Mouse (Mus musculus) right cerebral cortex, postnatal 14 days (tissue): ENCODE results near the gene Zfp617.
"Not testable (repeated sequence)": the region's sequence is repeated elsewhere in the genome, so short reads cannot be mapped to it uniquely, and the experiment has no call there.

Experiments
- DNase-seq: peaks from one replicate; pipeline ENCODE4 v3.0.0; 2022

Zfp617 gene

DNA sequence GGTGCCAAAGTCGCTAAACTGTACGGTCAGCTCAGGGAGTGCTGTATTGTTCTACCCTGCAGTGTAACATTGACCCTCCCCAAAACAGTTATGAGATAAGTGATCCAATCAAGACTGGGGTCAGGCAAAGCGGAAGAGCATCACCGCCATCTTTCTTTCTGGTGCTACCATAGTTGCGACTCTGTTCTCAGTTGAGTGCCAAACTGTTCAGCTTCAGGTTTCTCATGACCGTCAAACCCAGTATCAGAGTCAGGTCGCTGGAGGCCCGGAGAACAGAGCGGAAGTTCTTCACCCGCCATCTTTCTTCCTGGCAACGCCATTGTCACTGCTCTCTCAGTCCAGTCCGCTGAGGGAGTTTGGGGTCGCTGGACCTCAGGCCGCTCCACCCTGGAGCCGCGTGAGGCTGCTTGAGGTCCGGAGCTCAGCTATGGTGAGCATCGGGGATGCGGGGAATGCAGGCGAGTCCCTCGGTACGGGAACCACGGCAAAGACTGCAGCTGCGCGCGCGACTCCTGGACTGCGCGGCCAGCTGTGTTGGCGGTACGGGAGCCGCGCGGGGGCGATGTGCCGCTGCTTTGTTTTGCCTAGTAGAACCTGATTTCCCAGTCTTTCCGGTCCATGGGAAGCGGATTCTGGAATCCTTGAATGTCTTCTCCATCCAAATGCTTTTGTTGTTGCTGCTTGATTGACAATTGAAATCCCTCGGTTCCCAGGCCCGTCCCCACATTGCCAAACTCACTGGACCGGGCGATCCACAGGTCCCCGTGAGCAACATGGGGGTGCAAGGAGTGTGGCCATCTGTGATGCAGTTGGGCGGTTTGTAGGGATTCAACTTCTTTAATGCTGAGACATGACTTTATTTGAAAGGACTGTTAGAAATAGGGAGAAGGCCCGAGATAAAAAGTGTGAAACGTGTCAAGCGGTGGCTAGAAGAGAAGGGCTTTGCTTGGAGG lies at the start of gene Zfp617, which contains the start of gene Zfp882:
Gene Zfp617 (plus strand): TSS at position 327 of the 953 bp plus-strand sequence.
Gene Zfp882 (plus strand): TSS at position 300 of the 953 bp plus-strand sequence.
- peak; percentile 78 for DNase-seq

DNA sequence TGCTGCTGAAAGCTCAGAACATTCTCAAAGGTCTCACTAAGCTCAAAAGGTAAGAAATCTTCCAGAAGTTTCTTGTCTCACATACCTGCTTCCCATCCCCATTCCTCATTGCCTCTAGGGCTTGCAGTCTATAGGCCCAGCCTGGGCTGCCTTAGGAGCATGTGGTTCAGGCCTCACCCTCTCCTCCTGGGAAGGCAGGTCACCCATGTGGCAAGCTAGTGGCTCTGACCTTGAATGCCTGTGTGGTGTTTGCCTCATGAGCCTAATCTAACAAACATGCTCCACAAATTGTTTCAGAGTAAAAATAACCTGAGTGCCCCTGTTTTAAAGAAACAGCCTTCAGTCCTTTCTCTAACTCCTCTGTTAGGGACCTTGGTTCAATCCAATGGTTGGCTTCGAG lies 46.9 kb upstream of the Zfp617 start:
- not testable (repeated sequence) for DNase-seq

DNA sequence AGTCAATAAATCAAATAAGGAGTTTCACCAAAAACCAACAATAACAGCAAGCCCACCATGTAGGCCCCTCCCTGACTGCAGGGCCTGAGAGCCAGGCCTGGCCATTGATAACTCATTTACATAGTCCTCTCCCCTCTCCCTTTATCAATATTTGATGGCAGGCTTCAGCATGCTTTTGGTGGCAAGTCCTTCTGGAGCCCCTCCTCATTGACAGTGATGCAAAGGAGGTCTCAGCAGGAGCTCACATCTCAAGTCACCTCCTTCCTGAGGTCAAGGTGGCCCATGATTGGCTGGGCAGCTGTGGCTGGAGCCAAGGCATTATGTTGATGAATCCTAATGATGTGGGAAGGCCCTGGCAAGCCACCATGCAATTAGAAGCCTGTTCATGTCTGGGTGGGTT lies 46.4 kb upstream of the Zfp617 start:
- not testable (repeated sequence) for DNase-seq

DNA sequence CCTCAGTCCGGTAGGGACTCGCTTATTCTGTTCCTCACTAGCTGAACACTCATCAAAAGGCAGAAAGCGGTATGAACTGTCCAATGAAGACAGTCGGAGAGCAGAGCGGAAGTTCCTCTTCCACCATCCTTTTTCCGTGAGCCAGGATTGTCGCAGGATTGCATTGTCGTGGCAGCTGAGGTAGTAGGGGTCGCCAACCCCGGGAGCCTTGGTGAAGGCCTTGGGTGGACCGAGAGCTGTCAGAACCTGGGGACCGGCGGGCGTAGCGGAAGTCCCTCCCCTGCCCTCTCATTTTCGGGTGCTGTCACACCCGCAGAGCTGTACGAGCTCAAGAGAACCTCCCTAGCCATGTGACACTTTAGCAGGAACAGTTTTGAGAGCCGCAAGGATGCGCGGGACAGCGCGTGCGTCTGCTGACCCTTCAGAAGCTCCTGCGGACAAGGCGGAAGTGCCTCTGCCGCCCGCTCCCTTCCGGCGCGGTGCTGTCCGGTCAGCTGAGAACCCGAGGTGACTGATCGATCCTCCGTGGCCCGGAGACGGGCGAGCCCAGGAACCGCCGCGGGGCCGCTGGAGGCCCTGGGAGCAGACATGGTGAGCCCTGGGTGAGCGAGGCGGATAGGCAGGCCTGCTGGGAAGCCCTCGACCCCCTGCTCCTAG lies 26.7 kb upstream of the Zfp617 start, which contains the start of gene Zfp709:
Gene Zfp709 (plus strand): TSS at position 402 of the 657 bp plus-strand sequence.
- DNase-seq, result peak; percentile 58

GRCm38 (mm10) chr8:71900666-71901065 lies 7.8 kb upstream of the Zfp617 start:
- not testable (repeated sequence) for DNase-seq

DNA sequence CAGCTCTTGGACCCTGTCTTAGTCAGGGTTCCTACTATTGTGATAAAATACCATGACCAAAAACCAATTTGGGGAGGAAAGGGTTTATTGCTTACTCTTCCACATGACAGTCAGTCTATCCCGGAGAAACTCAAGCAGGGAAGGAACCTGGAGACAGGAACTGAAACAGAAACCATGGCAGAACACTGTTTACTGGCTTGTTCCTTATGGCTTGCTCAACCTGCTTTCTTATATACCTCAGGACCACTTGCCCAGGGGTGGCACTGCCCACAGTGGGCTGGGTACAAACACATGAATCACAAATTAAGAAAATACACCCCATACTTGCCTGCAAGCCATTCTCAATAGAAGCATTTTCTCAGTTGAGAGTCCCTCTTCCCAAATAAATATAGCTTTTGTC lies 5.4 kb upstream of the Zfp617 start:
- not testable (repeated sequence) for DNase-seq

GRCm38 (mm10) chr8:71906809-71907208 lies 1.6 kb upstream of the Zfp617 start:
- no peak for DNase-seq

GRCm38 (mm10) chr8:71907798-71908257 lies 607 bp upstream of the Zfp617 start:
- no peak for DNase-seq

DNA sequence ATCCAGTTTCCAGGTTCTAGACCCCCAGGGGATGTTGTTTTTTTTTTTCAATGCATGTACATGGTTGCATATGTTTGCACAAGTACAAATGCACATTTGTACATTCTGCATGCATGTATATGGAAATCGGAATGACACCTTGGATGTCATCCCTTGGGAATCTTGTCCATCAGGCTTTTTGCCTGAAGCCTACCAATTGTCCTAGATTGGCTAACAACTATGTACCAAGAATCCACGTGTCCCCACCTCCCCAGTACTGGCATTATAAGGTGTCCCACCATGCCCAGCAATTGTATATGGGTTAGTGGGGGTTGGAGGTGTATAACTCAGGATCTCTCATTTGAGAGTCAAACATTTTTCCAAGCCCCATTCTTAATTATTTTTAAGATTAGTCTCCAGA lies 3.9 kb downstream of the Zfp617 start:
- DNase-seq, result no peak

- DNase-seq, result peak; percentile 94
Observed at GRCm38 (mm10) chr8:71922567-71923401, 14.3 kb downstream of the Zfp617 start.

- DNase-seq, result no peak
Observed at GRCm38 (mm10) chr8:71925791-71926190, 17.4 kb downstream of the Zfp617 start.

DNA sequence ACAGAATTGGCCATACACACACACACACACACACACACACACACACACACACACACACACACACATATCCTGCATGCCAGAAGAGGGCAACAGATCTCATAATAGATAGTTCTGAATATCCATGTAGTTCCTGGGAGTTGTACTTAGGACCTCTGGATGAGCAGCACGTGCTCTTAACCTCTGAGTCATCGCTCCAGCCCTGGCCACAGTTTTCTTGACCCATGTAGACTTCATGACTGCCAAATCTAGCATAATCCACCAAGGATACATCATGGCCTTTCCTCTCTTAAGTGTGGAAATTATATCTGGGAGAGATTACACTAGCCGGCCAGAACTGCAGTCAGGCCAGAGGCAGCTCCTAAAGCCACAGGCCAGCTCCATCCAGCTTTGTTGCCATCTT lies 18.1 kb downstream of the Zfp617 start:
- DNase-seq, result no peak

DNA sequence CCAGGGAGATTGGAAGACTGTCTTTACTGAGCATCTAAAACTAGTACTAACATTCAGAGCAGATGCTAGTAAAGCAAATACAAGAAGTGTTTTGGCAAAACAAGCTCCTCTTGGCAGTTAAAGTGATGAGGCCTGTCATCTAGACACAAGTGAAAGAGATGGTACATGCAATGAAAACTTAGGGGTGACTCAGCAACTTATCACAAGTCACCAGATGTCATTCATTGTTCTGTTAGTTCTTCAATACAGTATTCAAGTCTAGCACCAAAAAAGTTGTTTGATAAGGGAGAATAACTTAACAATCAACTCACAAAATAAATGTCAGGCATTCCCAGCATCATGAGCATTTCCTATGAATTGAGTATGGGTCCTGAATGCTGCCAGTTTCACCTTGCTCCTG lies 19.3 kb downstream of the Zfp617 start:
- DNase-seq, result no peak

- DNase-seq, result not testable (repeated sequence)
Observed at GRCm38 (mm10) chr8:71938037-71938436, 29.6 kb downstream of the Zfp617 start.

DNA sequence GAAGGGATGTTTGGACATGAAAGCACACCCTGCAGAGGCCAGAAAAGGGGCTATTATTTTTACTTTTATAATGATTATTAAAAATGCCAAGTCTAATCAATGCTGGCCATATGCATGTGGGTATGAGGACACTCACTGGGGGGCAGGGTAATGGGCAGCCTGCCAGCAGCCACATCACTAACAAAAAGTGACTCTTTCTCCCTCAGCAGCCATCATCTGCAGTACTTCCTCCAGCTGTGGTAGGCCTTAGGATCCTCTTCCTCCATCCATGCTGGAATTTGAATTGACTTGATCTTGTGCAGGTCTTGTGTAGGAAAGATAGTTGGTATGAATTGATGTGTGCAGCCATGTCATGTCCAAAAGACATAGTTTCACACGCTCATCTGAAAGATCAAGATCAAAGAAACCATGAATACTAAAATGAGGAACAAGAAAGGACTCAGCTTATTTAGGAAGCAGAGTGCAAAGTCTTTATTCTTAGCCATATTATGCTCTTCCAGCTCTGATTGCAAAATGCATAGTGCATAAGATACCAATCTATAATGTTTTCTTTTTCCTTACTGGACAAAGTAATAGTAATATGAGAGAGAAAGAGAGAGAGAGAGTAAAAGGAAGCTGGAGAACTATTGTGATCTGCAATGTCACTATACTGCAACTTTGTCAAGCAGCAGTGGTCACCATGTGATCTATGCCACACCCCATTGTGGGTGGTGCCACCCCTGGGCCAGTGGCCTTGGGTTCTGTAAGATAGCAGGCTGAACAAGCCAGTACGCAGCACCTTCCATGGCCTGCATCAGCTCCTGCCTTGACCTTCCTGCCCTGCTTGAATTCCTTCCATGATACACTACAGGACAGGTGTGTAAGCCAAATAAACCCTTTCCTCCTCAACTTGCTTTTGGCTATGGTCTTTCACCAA lies 32.1 kb downstream of the Zfp617 start:
- no peak for DNase-seq

DNA sequence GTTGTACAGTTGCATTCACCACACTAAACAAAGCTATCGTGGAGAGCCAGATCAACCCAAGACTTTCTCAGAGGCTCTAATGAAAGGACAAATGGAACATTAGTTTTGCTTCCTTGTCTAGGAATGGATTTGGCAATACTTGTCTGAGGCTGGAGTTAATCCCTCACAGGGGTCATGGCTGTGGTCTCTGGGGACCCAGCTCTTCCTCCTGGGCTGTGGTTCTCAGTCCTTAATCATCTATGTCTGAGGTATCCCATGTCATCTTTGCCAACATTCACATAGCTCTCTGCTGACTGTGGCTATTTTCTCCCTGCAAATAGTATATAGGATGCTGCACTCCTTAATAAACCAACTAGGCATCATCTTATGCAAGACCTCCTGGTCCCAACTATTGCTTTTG lies 33.3 kb downstream of the Zfp617 start:
- DNase-seq, result no peak

GRCm38 (mm10) chr8:71948624-71949023 lies 40.2 kb downstream of the Zfp617 start:
- DNase-seq, result no peak

DNA sequence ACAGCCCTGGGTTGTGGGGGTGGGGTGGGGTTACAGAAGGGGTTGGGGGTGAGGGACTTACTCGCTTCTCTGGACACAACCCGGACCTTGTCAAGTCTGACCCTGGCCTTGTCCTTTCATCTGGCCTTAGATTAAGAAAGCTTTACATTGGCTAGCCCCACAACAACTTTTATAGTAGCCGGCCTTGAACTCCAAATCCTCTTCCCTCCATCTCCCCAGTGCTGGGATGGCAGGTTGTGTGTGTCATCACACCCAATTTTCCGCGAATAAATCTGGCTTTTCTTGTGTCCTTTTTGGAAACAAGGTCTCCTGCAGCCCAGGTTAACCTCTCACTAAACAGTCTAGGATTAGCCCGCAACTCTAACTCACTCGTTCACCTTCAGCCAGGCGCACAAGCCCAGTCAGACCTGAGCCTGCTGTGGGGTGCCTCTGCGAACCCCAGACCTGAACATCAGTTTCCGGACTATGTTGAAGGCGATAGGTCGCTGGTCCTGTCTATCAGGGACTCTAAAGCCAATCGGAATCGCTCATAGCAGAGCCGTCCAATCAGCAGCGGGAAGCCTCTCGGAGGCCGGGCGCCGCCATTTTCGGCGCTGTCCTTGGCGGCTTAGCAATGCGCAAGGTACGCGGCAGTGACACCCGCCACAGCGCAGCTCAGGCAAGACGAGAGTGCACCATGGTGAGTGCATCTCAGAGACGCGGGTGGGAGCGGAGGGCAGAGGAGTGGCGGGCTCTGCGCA lies 42.2 kb downstream of the Zfp617 start, which contains the start of gene Zfp961:
Gene Zfp961 (plus strand): TSS at position 557 of the 740 bp plus-strand sequence.
- peak; percentile 99 for DNase-seq

DNA sequence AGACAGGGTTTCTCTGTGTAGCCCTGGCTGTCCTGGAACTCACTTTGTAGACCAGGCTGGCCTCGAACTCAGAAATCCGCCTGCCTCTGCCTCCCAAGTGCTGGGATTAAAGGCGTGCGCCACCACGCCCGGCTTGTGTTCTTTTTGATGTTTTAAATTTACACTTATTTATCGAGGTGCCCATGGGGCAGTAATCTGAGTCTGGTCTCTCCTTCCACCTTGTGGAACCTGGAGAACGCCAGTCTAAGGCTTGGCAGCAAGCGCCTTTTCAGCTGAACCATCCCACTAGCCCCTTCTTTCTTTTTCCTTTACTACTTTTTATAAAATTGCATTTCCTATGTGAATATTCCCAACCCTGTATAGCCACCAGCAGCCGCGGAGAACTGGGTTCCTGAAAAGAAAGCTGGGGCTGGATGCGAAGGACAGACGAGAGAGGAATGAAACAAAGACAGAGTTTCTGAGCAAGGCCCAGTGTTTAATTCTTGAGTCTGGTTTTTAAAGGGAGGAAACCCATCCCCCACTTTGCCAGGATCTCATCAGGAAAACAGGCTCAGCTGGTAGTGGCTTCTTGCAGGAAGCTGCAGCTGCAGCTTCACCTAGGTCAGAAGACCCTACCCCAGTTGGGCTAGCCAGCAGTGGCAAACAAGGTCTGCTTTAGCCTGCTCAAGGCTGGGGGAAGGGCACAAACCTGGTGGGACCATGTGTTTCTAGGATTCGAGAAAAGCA lies 43.2 kb downstream of the Zfp617 start:
- DNase-seq, result no peak

DNA sequence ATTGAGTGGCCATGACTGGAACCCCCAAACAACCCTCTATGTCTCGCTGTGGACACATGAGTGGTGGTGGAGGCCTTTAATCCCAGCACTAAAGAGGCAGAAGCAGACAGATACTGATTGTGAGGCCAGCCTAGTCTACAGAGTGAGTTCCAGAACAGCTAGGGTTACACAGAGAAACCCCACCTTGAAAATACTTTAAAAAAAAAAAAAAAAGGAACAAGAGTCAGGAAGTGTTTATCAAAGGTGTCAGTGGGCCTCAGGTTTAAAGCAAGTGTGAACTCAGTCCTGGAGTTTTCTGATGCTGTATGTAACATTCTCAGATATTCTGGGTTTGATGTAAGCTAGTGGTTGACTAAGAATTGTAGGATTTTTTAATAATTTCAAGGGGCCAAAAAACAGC lies 44.1 kb downstream of the Zfp617 start:
- no peak for DNase-seq
